Mouse (Mus musculus) heart, postnatal 10 days (tissue): ENCODE measurements around the gene Pip4k2c. TPM values are rescaled to one million over a fixed set of nuclear protein-coding genes. Genes with fewer than 3 reads are reported as not detected.
A peak's percentile ranks its signal among the peaks of the same experiment; 100 is the strongest.
"Not testable (repeated sequence)": the region's sequence is repeated elsewhere in the genome, so short reads cannot be mapped to it uniquely, and the experiment has no call there.

Experiments
- DNase-seq, 2 experiments: peaks; one replicate each; pipeline ENCODE4 v3.0.0; 2021
- intact Hi-C: fragments of 180-260 bp; cut with DNase I; formaldehyde crosslinking; loops from one replicate; pipeline ENCODE4 v1.15.1; 2025
- total RNA-seq, 2 experiments: library from RNA; stranded (reverse); gene quantifications; 2 replicates each; pipeline ENCODE4 v1.2.3; 2021

Gene Pip4k2c
- total RNA-seq, 2 experiments from 2014 or later = 26.4 to 28.7 TPM

- intact Hi-C loops = loop anchor here (5.0 kb wide), 1 partner anchor 36 kb away; the partner anchor contains the start of gene Pip4k2c
- DNase-seq = no peak
Observed at GRCm38 (mm10) chr10:127176228-127176627, 35.2 kb downstream of the Pip4k2c start.

- intact Hi-C loops = no loop called here
- DNase-seq = no peak
Observed at GRCm38 (mm10) chr10:127174170-127174569, 37.2 kb downstream of the Pip4k2c start.

DNA sequence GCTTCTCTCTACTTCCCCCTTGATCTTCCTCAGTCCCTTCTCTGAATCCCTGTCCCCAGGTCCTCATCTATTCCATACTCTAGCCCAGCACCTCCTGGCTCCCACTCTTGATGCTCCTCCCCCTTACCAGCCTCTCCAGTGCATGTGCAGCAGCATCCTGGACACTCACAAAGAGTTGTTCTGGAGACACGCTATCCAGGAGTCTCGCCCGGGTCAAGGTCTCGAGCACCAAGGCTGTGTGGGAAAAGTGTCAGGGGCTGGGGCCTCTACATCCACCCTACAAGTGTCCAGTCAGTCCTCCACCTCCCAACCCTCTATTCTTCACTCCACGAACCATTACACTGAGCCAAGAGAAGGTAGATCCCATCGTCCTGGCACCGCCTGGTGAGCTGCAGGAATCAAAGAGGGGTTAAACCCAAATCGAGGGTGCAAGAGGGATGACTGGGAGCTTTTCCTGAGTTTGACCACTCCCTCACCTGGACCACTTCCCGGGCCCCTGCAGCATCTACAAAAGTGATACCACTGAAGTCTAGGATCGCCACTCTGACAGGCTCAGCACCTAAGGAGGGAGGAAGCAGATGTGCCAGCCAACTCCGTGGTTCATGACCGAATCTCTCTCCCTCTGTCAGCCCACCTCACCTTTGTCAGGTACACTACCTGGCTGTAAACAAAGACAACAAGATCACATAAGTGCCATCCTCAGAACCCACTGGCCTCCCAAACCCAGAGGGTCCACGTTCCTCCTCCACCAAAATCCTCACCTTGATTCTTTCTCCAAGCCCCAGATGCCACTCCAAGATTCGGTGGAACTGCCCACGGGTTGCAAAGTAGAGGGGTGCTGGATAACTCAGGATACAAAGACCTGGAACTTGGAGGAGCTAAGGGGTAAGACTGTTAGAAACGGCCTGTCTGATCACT, 38.0 kb downstream of the Pip4k2c start:
- no peak for DNase-seq
- intact Hi-C loops = no loop called here

DNA sequence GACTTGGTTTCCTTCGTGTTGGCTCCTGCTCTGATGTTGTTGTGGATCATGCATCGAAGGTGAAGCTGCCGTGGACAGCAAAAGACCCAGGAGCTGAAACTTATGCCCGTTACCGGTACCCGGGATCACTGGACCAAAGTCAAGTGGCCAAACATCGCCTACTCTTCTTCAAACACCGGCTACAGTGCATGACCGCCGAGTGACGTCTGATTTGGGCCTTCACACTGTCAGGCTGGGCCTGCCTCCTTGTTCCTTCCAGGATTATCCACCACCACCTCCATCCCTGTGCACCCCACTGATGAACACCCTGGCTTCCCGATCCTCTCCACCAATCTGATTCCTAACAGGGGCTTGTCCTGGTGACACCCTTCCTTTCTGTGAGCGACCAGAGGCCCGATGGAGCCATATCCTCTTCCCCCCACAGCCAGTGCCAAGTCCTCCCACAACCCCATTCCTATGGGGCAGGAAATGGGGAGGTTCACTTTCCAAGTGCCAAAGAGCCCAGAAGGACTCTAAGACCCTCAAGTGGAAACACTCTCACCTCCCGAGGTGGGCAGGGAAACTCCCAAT, 39.7 kb downstream of the Pip4k2c start:
- intact Hi-C loops = no loop called here
- DNase-seq = peak in 1 of 2 experiments; percentile 12

- DNase-seq = peak; percentile 71 to 81
- intact Hi-C loops = no loop called here
Observed at GRCm38 (mm10) chr10:127170837-127171272, 40.5 kb downstream of the Pip4k2c start.

DNA sequence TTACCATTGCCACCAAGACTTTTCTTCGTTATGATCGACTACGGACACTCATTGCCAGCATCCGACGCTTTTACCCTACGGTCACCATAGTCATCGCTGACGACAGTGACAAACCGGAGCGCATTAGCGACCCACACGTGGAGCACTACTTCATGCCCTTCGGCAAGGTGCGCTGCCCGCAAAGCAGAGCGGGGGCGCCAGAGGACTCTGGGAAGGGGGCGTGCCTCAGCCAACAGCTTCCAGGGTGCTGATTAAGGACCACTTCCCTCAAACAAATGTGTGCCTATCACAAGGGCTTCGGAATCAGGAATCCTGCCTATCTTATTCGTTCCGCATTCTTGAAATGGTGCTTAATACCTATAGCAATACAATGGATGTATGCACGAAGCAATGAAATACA, 41.4 kb downstream of the Pip4k2c start:
- intact Hi-C loops = no loop called here
- no peak for DNase-seq

- no peak for DNase-seq
- intact Hi-C loops = loop anchor here (5.0 kb wide), 1 partner anchor 45 kb away; the partner anchor contains the start of gene Os9
Observed at GRCm38 (mm10) chr10:127167614-127168192, 43.7 kb downstream of the Pip4k2c start.

- intact Hi-C loops = loop anchor here (5.0 kb wide), 1 partner anchor 45 kb away; the partner anchor contains the start of gene Os9
- DNase-seq = no peak
Observed at GRCm38 (mm10) chr10:127166771-127167613, 44.4 kb downstream of the Pip4k2c start.

DNA sequence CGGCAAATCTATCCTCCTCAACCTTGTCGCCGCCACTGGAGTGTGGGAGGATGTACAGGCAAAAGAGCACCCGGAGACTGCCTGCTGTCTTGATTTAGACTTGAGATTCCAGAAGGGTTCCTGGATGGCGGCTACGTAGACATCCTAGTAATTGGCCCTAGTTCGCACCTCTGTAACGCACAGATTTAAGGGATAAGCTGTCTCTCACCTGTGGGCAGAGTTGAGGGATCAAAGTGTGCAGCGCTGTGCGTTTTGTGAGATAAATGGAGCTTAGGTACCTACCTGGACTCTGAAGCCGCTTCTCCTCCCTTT, 45.0 kb downstream of the Pip4k2c start:
- DNase-seq = no peak
- intact Hi-C loops = loop anchor here (5.0 kb wide), 1 partner anchor 44 kb away; the partner anchor contains the start of gene Os9

DNA sequence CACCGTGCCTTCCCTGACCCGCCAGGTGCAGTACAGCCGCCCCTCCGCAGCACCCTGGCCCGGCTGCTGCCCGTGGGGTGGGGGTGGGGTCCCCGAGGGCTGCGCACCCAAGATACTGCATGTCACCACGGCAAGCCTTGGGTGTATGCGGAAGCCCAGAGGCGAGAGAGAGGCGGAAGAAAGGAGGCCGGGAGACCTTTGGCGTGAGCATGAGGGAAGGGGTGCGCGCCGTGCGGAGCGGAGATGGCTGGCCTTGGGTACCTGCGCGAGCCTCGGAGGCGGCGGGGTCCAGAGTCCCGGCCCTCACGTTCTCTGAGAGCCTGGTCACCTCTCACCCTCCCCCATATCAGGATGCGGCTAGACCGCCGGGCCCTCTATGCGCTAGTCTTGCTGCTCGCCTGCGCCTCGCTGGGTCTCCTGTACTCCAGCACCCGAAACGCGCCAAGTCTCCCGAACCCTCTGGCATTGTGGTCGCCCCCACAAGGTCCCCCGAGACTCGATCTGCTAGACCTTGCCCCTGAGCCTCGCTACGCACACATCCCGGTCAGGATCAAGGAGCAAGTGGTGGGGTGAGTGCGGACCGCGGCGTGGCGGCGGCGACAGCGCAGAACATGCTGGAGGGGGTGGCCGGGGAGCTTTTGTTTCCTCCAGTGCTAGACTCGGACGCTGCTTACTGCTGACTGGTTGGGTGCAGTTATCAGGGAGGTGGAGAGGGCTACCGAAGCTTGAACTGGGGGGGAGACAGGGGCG, 45.6 kb downstream of the Pip4k2c start:
- peak; percentile 47 to 50 for DNase-seq
- intact Hi-C loops = loop anchor here (5.0 kb wide), 1 partner anchor 44 kb away; the partner anchor contains the start of gene Os9

DNA sequence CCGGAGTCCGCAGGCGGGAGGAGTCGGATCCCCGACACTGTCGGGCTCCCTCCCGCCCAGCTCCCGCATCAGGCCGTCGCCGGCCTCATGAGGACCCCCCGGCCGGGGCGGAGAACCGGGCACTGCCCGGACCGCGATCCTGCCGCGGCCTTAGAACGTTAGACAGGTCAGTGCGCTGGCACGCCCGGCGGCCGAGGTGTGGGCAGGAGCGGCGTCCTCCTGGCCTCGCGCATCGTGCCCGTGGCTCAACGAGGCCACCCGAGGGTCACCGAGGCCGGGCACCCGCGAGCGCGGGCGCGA, 46.1 kb downstream of the Pip4k2c start:
- peak in 1 of 2 experiments; percentile 50 for DNase-seq
- intact Hi-C loops = loop anchor here (5.0 kb wide), 1 partner anchor 43 kb away; the partner anchor contains the start of gene Os9

- intact Hi-C loops = loop anchor here (5.0 kb wide), 1 partner anchor 42 kb away; the partner anchor contains the start of gene Os9
- DNase-seq = peak; percentile 76 to 79
Observed at GRCm38 (mm10) chr10:127164631-127165353, 46.6 kb downstream of the Pip4k2c start, which contains the start of gene B4galnt1. B4galnt1 (plus strand) TSS chr10:127165225.

- intact Hi-C loops = no loop called here
- no peak for DNase-seq
Observed at GRCm38 (mm10) chr10:127164190-127164589, 47.2 kb downstream of the Pip4k2c start.

DNA sequence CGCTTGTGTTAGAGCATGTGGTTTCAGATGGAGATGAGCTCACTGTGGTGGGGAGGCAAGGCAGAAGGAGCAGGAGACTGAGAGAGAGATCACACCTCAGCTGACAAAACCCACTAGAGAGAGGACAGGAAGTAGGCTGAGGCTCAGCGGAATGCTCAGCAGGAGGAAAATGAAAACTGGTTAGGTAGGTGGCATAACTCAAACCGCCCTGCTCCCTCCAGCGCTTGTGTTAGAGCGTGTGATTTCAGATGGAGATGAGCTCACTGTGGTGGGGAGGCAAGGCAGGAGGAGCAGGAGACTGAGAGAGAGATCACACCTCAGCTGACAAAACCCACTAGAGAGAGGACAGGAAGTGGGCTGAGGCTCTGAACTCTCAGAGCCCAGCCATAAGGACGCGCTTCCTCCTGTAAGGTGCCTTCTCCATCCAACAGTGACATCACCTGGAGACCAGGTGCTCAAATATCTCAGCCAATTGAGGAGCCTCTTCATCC, 48.6 kb downstream of the Pip4k2c start:
- DNase-seq, intact Hi-C loops: not testable (repeated sequence)

GRCm38 (mm10) chr10:127160728-127161127, 50.7 kb downstream of the Pip4k2c start:
- no peak for DNase-seq
- intact Hi-C loops = no loop called here

GRCm38 (mm10) chr10:127160081-127160480, 51.3 kb downstream of the Pip4k2c start:
- intact Hi-C loops = no loop called here
- no peak for DNase-seq

GRCm38 (mm10) chr10:127158471-127158870, 52.9 kb downstream of the Pip4k2c start:
- intact Hi-C loops = no loop called here
- no peak for DNase-seq

GRCm38 (mm10) chr10:127156511-127156910, 54.9 kb downstream of the Pip4k2c start:
- intact Hi-C loops = no loop called here
- DNase-seq = no peak

DNA sequence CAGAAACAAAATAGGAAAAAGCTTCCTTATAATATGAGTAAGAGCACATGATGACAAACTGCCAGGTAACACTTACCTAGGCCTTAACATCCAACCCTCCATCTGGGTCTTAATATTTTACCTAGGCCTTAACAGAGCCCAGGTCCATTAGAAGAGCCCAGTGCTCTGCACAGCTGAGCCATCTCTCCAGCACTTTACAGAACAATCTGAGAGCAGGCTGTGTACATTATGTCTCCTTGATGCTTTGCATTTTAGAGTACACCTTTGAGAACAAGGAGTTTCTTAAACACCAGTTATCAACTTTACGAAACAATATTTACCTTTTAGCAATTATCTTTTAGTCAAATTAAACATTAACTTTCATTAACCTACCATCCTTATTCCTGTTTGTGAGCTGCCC, 55.3 kb downstream of the Pip4k2c start:
- intact Hi-C loops = no loop called here
- no peak for DNase-seq
